9 mouse cellular contexts compared by ENCODE assay signal in genomic region chr3:135862804-135863203, GRCm38 (mm10). TPM values are rescaled to one million over a fixed set of nuclear protein-coding genes. Genes with fewer than 3 reads are reported as not detected.
A peak's percentile ranks its signal among the peaks of the same experiment; 100 is the strongest.
DNase-seq lines count a peak whose midpoint lies in the region; ATAC-seq and TF ChIP-seq lines count a peak whose summit lies in the region.
"Had no signal": no experiment of that assay in that cellular context is flagged by ENCODE, and none has a peak within 500 bp of the region (broad histone marks: within the 10 kb centered on the region; RNA-seq: fewer than 3 reads in every experiment).

No protein-coding gene starts in this region.

- H3K4me2 ChIP-seq in forebrain, embryonic 14.5 days (ENCODE audit: low read length) = no peak overlapping the region
- no peak overlapping the region for H3K4me2 ChIP-seq in kidney, postnatal 0 days (ENCODE audit: low read length)
- no peak overlapping the region for H3K4me2 ChIP-seq in liver, postnatal 0 days (ENCODE audit: low read depth, low read length)
- H3K4me2 ChIP-seq: liver, embryonic 15.5 days had no signal

- H3K79me2 ChIP-seq in liver, adult 2 months (ENCODE audit: control insufficient read depth, insufficient read depth, low read length) = no peaks in the 10 kb centered on the region

- H3K27ac ChIP-seq in liver, adult 2 months (replicated peaks; ENCODE audit: insufficient read depth, low read depth, low read length) = no peak overlapping the region
- no peak overlapping the region for H3K27ac ChIP-seq in forebrain, embryonic 14.5 days (ENCODE audit: low read depth, low read length)
- H3K27ac ChIP-seq in kidney, postnatal 0 days = no peak overlapping the region
- no peak overlapping the region for H3K27ac ChIP-seq in liver, postnatal 0 days (ENCODE audit: low read depth)
- H3K27ac ChIP-seq: liver, embryonic 15.5 days had no signal

- ATAC-seq in forebrain, embryonic 14.5 days = peak; percentile 78
- ATAC-seq in kidney, postnatal 0 days (replicated peaks; ENCODE audit: low FRiP score, low read depth) = peak; percentile 43; the same call in 1 of the 2 replicates
- ATAC-seq in liver, postnatal 0 days = no peak
- ATAC-seq in activated CD4-positive, CD25-positive, alpha-beta regulatory T cell, adult 4 months = no peak

- WGBS in liver, adult 2 months = 62% methylated on average over 9 of the region's 9 CpGs
- WGBS in forebrain, embryonic 14.5 days = 53% methylated on average over 9 of the region's 9 CpGs
- 53% methylated on average over 9 of the region's 9 CpGs for WGBS in kidney, postnatal 0 days
- 59% methylated on average over 9 of the region's 9 CpGs for WGBS in liver, postnatal 0 days (ENCODE audit: insufficient replicate concordance)

- H3K27me3 ChIP-seq in liver, adult 2 months (ENCODE audit: control insufficient read depth, insufficient read depth, low read length) = no peaks in the 10 kb centered on the region
- no peaks in the 10 kb centered on the region for H3K27me3 ChIP-seq in forebrain, embryonic 14.5 days (replicated peaks; ENCODE audit: control insufficient read depth, insufficient read depth, low read length)
- H3K27me3 ChIP-seq in kidney, postnatal 0 days (ENCODE audit: insufficient read depth, low read length) = no peaks in the 10 kb centered on the region
- H3K27me3 ChIP-seq in liver, postnatal 0 days (ENCODE audit: insufficient read depth, low read length) = no peaks in the 10 kb centered on the region
- H3K27me3 ChIP-seq: liver, embryonic 15.5 days had no signal

- no peaks in the 10 kb centered on the region for H3K4me1 ChIP-seq in liver, adult 2 months (ENCODE audit: control insufficient read depth, insufficient read depth, low read length)
- H3K4me1 ChIP-seq in forebrain, embryonic 14.5 days (ENCODE audit: control insufficient read depth, insufficient read depth, low read length) = no peaks in the 10 kb centered on the region
- no peaks in the 10 kb centered on the region for H3K4me1 ChIP-seq in kidney, postnatal 0 days (replicated peaks; ENCODE audit: insufficient read depth, low read length)
- H3K4me1 ChIP-seq in liver, postnatal 0 days (ENCODE audit: insufficient read depth) = no peaks in the 10 kb centered on the region
- H3K4me1 ChIP-seq: liver, embryonic 15.5 days had no signal

- no peak for TF ChIP-seq EP300 in liver, postnatal 0 days (IDR thresholded peaks at IDR 0.05; ENCODE audit: low read depth)

- DNase-seq in liver, adult 2 months (ENCODE audit: extremely low read depth, low read depth, low spot score) = peak; percentile 8
- no peak for DNase-seq in liver
- peak; percentile 14 for DNase-seq in adrenal gland, postnatal 14 days
- DNase-seq in forebrain, embryonic 14.5 days (ENCODE audit: low spot score) = peak; percentile 74
- peak; percentile 85 for DNase-seq in kidney, postnatal 0 days (ENCODE audit: low spot score)
- DNase-seq in liver, postnatal 0 days = no peak
- peak; percentile 27 for DNase-seq in right cerebral cortex, postnatal 14 days

- TF ChIP-seq POLR2A in liver, adult 2 months (IDR thresholded peaks at IDR 0.05; ENCODE audit: extremely low read depth, insufficient read depth, low read length) = no peak

- no peak overlapping the region for H3K4me3 ChIP-seq in liver, adult 2 months (ENCODE audit: insufficient read depth, low read depth, low read length)
- no peak overlapping the region for H3K4me3 ChIP-seq in forebrain, embryonic 14.5 days (ENCODE audit: low read depth, low read length)
- no peak overlapping the region for H3K4me3 ChIP-seq in kidney, postnatal 0 days (replicated peaks; ENCODE audit: low read depth, low read length)
- no peak overlapping the region for H3K4me3 ChIP-seq in liver, postnatal 0 days (ENCODE audit: low read depth, low read length)
- H3K4me3 ChIP-seq: liver, embryonic 15.5 days had no signal

- H3K36me3 ChIP-seq in liver, adult 2 months (ENCODE audit: control insufficient read depth, insufficient read depth, low read length) = peaks cover 16% of the 10 kb centered on the region
- no peaks in the 10 kb centered on the region for H3K36me3 ChIP-seq in forebrain, embryonic 14.5 days (ENCODE audit: control insufficient read depth, insufficient read depth, low read length)
- no peaks in the 10 kb centered on the region for H3K36me3 ChIP-seq in kidney, postnatal 0 days (ENCODE audit: insufficient read depth, low read length)
- H3K36me3 ChIP-seq in liver, postnatal 0 days (replicated peaks; ENCODE audit: insufficient read depth, low read length) = peaks cover 20% of the 10 kb centered on the region

- TF ChIP-seq CTCF in liver, adult 2 months (IDR thresholded peaks at IDR 0.05; ENCODE audit: low read depth, low read length) = peak; percentile 20; the same call in 1 of the 2 replicates
- peak; percentile 80 for TF ChIP-seq CTCF in kidney, postnatal 0 days (IDR thresholded peaks at IDR 0.05; ENCODE audit: low read depth)
- peak; percentile 69 for TF ChIP-seq CTCF in liver, postnatal 0 days (IDR thresholded peaks at IDR 0.05; ENCODE audit: low read depth)

- no peak overlapping the region for H3K9ac ChIP-seq in liver, adult 2 months (ENCODE audit: low read depth, low read length)
- H3K9ac ChIP-seq in forebrain, embryonic 14.5 days (ENCODE audit: low read length) = no peak overlapping the region
- no peak overlapping the region for H3K9ac ChIP-seq in kidney, postnatal 0 days (ENCODE audit: low read depth, low read length)
- H3K9ac ChIP-seq in liver, postnatal 0 days (replicated peaks) = no peak overlapping the region
- H3K9ac ChIP-seq: liver, embryonic 15.5 days had no signal

- no peaks in the 10 kb centered on the region for H3K9me3 ChIP-seq in forebrain, embryonic 14.5 days (replicated peaks; ENCODE audit: control insufficient read depth, low read length)
- no peaks in the 10 kb centered on the region for H3K9me3 ChIP-seq in kidney, postnatal 0 days (replicated peaks; ENCODE audit: low read length)
- H3K9me3 ChIP-seq in liver, postnatal 0 days (ENCODE audit: low read length) = no peaks in the 10 kb centered on the region
- H3K9me3 ChIP-seq: liver, embryonic 15.5 days had no signal

RNA-seq across cellular contexts. Expression of gene Slc39a8, which starts 37.7 kb away (rescaled TPM):
- 30.0 and 32.5 TPM in 2 replicates for total RNA-seq in liver, adult 2 months (2014; rRNA removed)
- polyA plus RNA-seq in liver, adult 2 months (2012; rRNA removed) = 14.0 and 17.2 TPM in 2 replicates
- 4.8 and 7.1 TPM in 2 replicates for total RNA-seq in adrenal gland, postnatal 14 days (2021)
- polyA plus RNA-seq in forebrain, embryonic 14.5 days (2014; fragmentation: Nextera tagmentation; extraction: Ambion mirVana) = 7.2 and 9.1 TPM in 2 replicates
- polyA plus RNA-seq in kidney, postnatal 0 days (2015; fragmentation: Nextera tagmentation; extraction: Ambion mirVana) = 25.0 and 25.9 TPM in 2 replicates
- polyA plus RNA-seq in liver, postnatal 0 days (2015; fragmentation: Nextera tagmentation; extraction: Ambion mirVana) = 10.5 and 12.2 TPM in 2 replicates
- 1 to 10 TPM; 1.5 to 2.8 TPM for polyA plus RNA-seq in activated CD4-positive, CD25-positive, alpha-beta regulatory T cell, adult 4 months (2017; shearing (Covaris generic))

Comparison
In these comparisons a context has a peak if more than half of its experiments do, and no peak if none do; other contexts are left out.
1. DNase-seq: peak in liver, adult 2 months (single experiment), adrenal gland, postnatal 14 days (single experiment), forebrain, embryonic 14.5 days (single experiment), kidney, postnatal 0 days (single experiment) and right cerebral cortex, postnatal 14 days (single experiment); none in liver (single experiment) and liver, postnatal 0 days (single experiment).
2. CTCF ChIP-seq: peak in every context shown above with its lines; median percentile 80 in kidney, postnatal 0 days; 69 in liver, postnatal 0 days; 20 in liver, adult 2 months.
3. ATAC-seq: peak in forebrain, embryonic 14.5 days (single experiment) and kidney, postnatal 0 days (single experiment); none in liver, postnatal 0 days (single experiment) and activated CD4-positive, CD25-positive, alpha-beta regulatory T cell, adult 4 months (single experiment).